In genomic region chr2:29123907-29124569, GRCm38 (mm10) we compare ENCODE assay signal across 8 mouse cellular contexts. TPM values are rescaled to one million over a fixed set of nuclear protein-coding genes. Genes with fewer than 3 reads are reported as not detected.
DNase-seq lines count a peak whose midpoint lies in the region; ATAC-seq and TF ChIP-seq lines count a peak whose summit lies in the region.

Gene Setx, plus strand, starts transcription at chr2:29124181.

- no peaks in the 10 kb centered on the region for H3K9me3 ChIP-seq in intestine, embryonic 15.5 days
- no peaks in the 10 kb centered on the region for H3K9me3 ChIP-seq in stomach, postnatal 0 days (ENCODE audit: control insufficient read depth, low read length)

- 0 out of 2 replicates have a peak, but pooled peaks cover 3% of the 10 kb centered on the region for H3K36me3 ChIP-seq in thymus, adult 2 months (ENCODE audit: control insufficient read depth, insufficient read depth, low read length)
- H3K36me3 ChIP-seq in intestine, embryonic 15.5 days, result no peaks in the 10 kb centered on the region
- H3K36me3 ChIP-seq in stomach, postnatal 0 days (ENCODE audit: control insufficient read depth, insufficient read depth, low read length), result no peaks in the 10 kb centered on the region; the same call in 1 of the 2 replicates

- H3K4me3 ChIP-seq in thymus, adult 2 months (ENCODE audit: control insufficient read depth, insufficient read depth, low read length), result peak within 1 kb of the TSS; percentile 65
- H3K4me3 ChIP-seq in intestine, embryonic 15.5 days (replicated peaks), result peak within 1 kb of the TSS; percentile 82
- H3K4me3 ChIP-seq in stomach, postnatal 0 days (ENCODE audit: low read depth, low read length), result peak within 1 kb of the TSS; percentile 85

- 70% methylated on average over 14 of the region's 14 CpGs for WGBS in thymus, adult 2 months
- WGBS in intestine, embryonic 15.5 days, result 64% methylated on average over 14 of the region's 14 CpGs
- WGBS in stomach, postnatal 0 days, result 63% methylated on average over 14 of the region's 14 CpGs

- H3K27ac ChIP-seq in thymus, adult 2 months (ENCODE audit: control insufficient read depth, insufficient read depth, low read length), result peak within 1 kb of the TSS; percentile 92
- H3K27ac ChIP-seq in intestine, embryonic 15.5 days, result peak within 1 kb of the TSS; percentile 97
- peak within 1 kb of the TSS; percentile 96 for H3K27ac ChIP-seq in stomach, postnatal 0 days (replicated peaks)

- H3K4me2 ChIP-seq in intestine, embryonic 15.5 days (replicated peaks), result peak within 1 kb of the TSS; percentile 74
- H3K4me2 ChIP-seq in stomach, postnatal 0 days (replicated peaks; ENCODE audit: low read depth), result peak within 1 kb of the TSS; percentile 74

- H3K9ac ChIP-seq in intestine, embryonic 15.5 days, result peak within 1 kb of the TSS; percentile 89
- H3K9ac ChIP-seq in stomach, postnatal 0 days (ENCODE audit: low read length), result peak within 1 kb of the TSS; percentile 85

- no peaks in the 10 kb centered on the region for H3K27me3 ChIP-seq in thymus, adult 2 months (ENCODE audit: control insufficient read depth, insufficient read depth, low read length)
- no peaks in the 10 kb centered on the region for H3K27me3 ChIP-seq in intestine, embryonic 15.5 days (replicated peaks)
- H3K27me3 ChIP-seq in stomach, postnatal 0 days (ENCODE audit: control insufficient read depth, insufficient read depth, low read length), result no peaks in the 10 kb centered on the region

- peaks cover 9% of the 10 kb centered on the region for H3K4me1 ChIP-seq in thymus, adult 2 months (replicated peaks; ENCODE audit: control insufficient read depth, insufficient read depth, low read length)
- 0 out of 2 replicates have a peak, but pooled peaks cover 3% of the 10 kb centered on the region for H3K4me1 ChIP-seq in intestine, embryonic 15.5 days (replicated peaks)
- no peaks in the 10 kb centered on the region for H3K4me1 ChIP-seq in stomach, postnatal 0 days (replicated peaks; ENCODE audit: control insufficient read depth, insufficient read depth)

- TF ChIP-seq EP300 in stomach, postnatal 0 days (optimal IDR thresholded peaks at IDR 0.05), result no peak

- DNase-seq in thymus, adult 2 months, result no peak
- no peak for DNase-seq in thymus, adult 18-20 months
- DNase-seq in cerebellum, postnatal 14 days, result peak; percentile 20 to 22
- DNase-seq in gastrocnemius, postnatal 4 days (ENCODE audit: low spot score in 2 of 2), result no peak
- peak; percentile 6 for DNase-seq in lung, postnatal 10 days
- DNase-seq in stomach, postnatal 0 days (ENCODE audit: low spot score), result no peak
- DNase-seq in spleen, postnatal 10 days (ENCODE audit: low spot score in 2 of 2), result no peak

- ATAC-seq in intestine, embryonic 15.5 days, result no peak
- no peak for ATAC-seq in stomach, postnatal 0 days (ENCODE audit: low FRiP score, low TSS enrichment)

- no peak for TF ChIP-seq POLR2A in thymus, adult 2 months (IDR thresholded peaks at IDR 0.05; ENCODE audit: control insufficient read depth, extremely low read depth, insufficient read depth, low read length, poor library complexity)

- no peak for TF ChIP-seq CTCF in thymus, adult 2 months (IDR thresholded peaks at IDR 0.05; ENCODE audit: borderline replicate concordance, control insufficient read depth, extremely low read depth, insufficient read depth, low read length, poor library complexity)
- TF ChIP-seq CTCF in stomach, postnatal 0 days (IDR thresholded peaks at IDR 0.05; ENCODE audit: low read depth), result no peak

RNA-seq across cellular contexts. Expression of gene Setx, which starts in this region (rescaled TPM):
- 14.5 and 16.9 TPM in 2 replicates for polyA plus RNA-seq in thymus, adult 2 months (2012; rRNA removed)
- 10 to 100 TPM; 32.7 to 35.2 TPM for total RNA-seq in gastrocnemius, postnatal 4 days (2021)
- polyA plus RNA-seq in intestine, embryonic 15.5 days (2015; fragmentation: Nextera tagmentation; extraction: Ambion mirVana), result 6.9 and 7.2 TPM in 2 replicates
- 4.8 and 5.1 TPM in 2 replicates for polyA plus RNA-seq in stomach, postnatal 0 days (2015; fragmentation: Nextera tagmentation; extraction: Ambion mirVana)

Comparison
In these comparisons a context has a peak if more than half of its experiments do, and no peak if none do; other contexts are left out.
1. DNase-seq: peak in cerebellum, postnatal 14 days (2 of 2) and lung, postnatal 10 days (single experiment); none in thymus, adult 2 months (single experiment), thymus, adult 18-20 months (0 of 2), gastrocnemius, postnatal 4 days (0 of 2), stomach, postnatal 0 days (single experiment) and spleen, postnatal 10 days (0 of 2).
2. Peak in every context shown above with its lines, with median percentiles within 50 percentile points of each other: H3K27ac ChIP-seq and H3K4me3 ChIP-seq.